Mouse (Mus musculus): ENCODE results near the gene Dgkd. TPM values are rescaled to one million over a fixed set of nuclear protein-coding genes. Genes with fewer than 3 reads are reported as not detected.

Dgkd gene
- polyA plus RNA-seq, 2 experiments = 8.0 to 8.1 TPM

DNA sequence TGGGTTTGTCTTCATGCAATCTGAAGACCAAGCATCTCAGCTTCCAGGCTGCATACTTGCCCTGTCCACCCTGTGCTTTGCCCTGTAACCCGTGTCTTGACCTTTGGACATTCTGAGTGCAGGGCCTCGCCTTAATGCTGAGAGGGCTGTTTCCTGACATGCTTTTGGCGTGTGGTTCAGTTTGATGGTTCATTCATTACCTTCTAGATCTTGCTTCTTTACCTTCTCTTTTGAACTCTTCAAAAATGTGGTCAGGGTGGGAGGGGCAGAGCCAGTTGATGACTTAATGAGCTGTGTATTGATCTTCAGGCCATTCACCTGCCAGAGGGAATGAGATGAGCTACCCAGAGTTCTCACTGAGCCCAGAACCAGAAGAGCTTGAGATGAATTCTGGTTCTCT lies 55.6 kb downstream of the Dgkd start:
- H3K36me3 ChIP-seq (replicated peaks; ENCODE audit: control insufficient read depth, insufficient read depth, low read depth) = no peaks in the 10 kb centered on the region
- H3K9ac ChIP-seq (replicated peaks) = no peak overlapping the region
- 72% methylated on average over 3 of the region's 3 CpGs for WGBS (ENCODE audit: insufficient replicate concordance)
- no peaks in the 10 kb centered on the region for H3K9me3 ChIP-seq (ENCODE audit: control insufficient read depth, low read length)
- no peaks in the 10 kb centered on the region for H3K27me3 ChIP-seq (ENCODE audit: control insufficient read depth, insufficient read depth, low read length)
- H3K4me3 ChIP-seq (ENCODE audit: insufficient read depth in 1 of 2, low read depth in 2 of 2, low read length in 2 of 2) = no peak overlapping the region
- H3K4me2 ChIP-seq (ENCODE audit: low read depth) = no peak overlapping the region
- ATAC-seq (ENCODE audit: insufficient read depth) (no peak), DNase-seq (ENCODE audit: low read depth in 3 of 3, low spot score in 3 of 3) (no peak)
- H3K4me1 ChIP-seq (replicated peaks; ENCODE audit: control insufficient read depth in 2 of 2, insufficient read depth in 2 of 2, low read length in 1 of 2) = peaks cover 13 to 14% of the 10 kb centered on the region in 2 experiments
- H3K27ac ChIP-seq = no peak overlapping the region
- TF ChIP-seq CTCF (IDR thresholded peaks at IDR 0.05; ENCODE audit: low read depth) (no peak), EP300 (IDR thresholded peaks at IDR 0.05; ENCODE audit: low read depth) (no peak)

DNA sequence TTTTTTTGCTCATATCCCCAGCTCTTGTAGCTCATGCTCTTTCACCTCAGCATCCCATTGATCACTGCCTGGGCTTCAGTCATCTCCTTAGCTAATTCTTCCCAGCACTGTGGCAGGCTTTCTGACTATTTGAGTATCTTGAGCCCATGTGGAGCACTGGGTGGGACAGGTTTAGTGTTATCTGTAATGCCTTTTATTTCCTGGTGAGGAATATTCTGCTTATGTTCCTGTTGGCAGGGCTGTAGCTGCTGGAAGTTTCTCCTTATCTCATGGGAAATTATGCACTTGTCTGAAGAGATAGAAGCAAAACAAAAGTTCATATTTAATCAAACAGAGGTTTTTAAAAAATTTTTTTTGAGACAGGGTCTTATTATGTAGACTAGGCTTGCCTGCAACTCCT lies 56.5 kb downstream of the Dgkd start:
- Histone ChIP-seq H3K36me3 (replicated peaks; ENCODE audit: control insufficient read depth, insufficient read depth, low read depth) (no peaks in the 10 kb centered on the region), H3K9ac (replicated peaks) (no peak overlapping the region), H3K27ac (no peak overlapping the region), H3K4me2 (ENCODE audit: low read depth) (no peak overlapping the region), H3K27me3 (ENCODE audit: control insufficient read depth, insufficient read depth, low read length) (no peaks in the 10 kb centered on the region), H3K4me1 (replicated peaks; ENCODE audit: control insufficient read depth in 2 of 2, insufficient read depth in 2 of 2, low read length in 1 of 2) (peaks cover 13 to 14% of the 10 kb centered on the region in 2 experiments), H3K4me3 (ENCODE audit: insufficient read depth in 1 of 2, low read depth in 2 of 2, low read length in 2 of 2) (no peak overlapping the region), H3K9me3 (ENCODE audit: control insufficient read depth, low read length) (no peaks in the 10 kb centered on the region)
- ATAC-seq (ENCODE audit: insufficient read depth) (0 out of 2 replicates have a peak, but pooled peaks have one; percentile 26), DNase-seq (ENCODE audit: low read depth in 3 of 3, low spot score in 3 of 3) (no peak)
- TF ChIP-seq EP300 (IDR thresholded peaks at IDR 0.05; ENCODE audit: low read depth) (no peak), CTCF (IDR thresholded peaks at IDR 0.05; ENCODE audit: low read depth) (no peak)

- Histone ChIP-seq H3K4me3 (ENCODE audit: insufficient read depth in 1 of 2, low read depth in 2 of 2, low read length in 2 of 2) (no peak overlapping the region), H3K9ac (replicated peaks) (no peak overlapping the region), H3K4me1 (replicated peaks; ENCODE audit: control insufficient read depth in 2 of 2, insufficient read depth in 2 of 2, low read length in 1 of 2) (peaks cover 13 to 14% of the 10 kb centered on the region in 2 experiments), H3K27ac (no peak overlapping the region), H3K4me2 (ENCODE audit: low read depth) (no peak overlapping the region), H3K9me3 (ENCODE audit: control insufficient read depth, low read length) (no peaks in the 10 kb centered on the region), H3K36me3 (replicated peaks; ENCODE audit: control insufficient read depth, insufficient read depth, low read depth) (no peaks in the 10 kb centered on the region; the same call in 1 of the 2 replicates), H3K27me3 (ENCODE audit: control insufficient read depth, insufficient read depth, low read length) (no peaks in the 10 kb centered on the region)
- 46% methylated on average over 1 of the region's 1 CpGs for WGBS (ENCODE audit: insufficient replicate concordance)
- DNase-seq (ENCODE audit: low read depth in 3 of 3, low spot score in 3 of 3) = no peak
- no peak for ATAC-seq (ENCODE audit: insufficient read depth)
- TF ChIP-seq EP300 (IDR thresholded peaks at IDR 0.05; ENCODE audit: low read depth) = no peak
- no peak for TF ChIP-seq CTCF (IDR thresholded peaks at IDR 0.05; ENCODE audit: low read depth)
Observed at GRCm38 (mm10) chr1:87910428-87910827, 57.3 kb downstream of the Dgkd start.

DNA sequence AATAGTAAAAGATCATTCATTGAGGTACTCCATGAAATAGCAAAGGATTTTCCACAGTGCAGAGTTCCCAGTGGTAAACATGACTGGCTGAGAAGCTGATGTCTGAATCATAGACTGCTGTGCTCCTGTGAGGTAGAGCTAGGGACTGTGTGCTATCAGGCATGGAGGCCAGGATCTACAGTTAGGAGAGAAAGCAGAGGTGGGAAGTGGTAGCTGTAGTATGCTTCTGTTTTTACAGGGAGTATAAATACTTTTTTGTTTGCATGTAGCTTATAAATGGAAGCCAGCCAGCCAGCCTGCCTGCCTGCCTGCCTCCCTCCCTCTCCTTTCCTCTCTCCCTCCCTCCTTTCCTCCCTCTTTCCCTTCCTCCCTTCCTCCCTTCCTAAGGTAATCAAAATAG lies 60.3 kb downstream of the Dgkd start:
- TF ChIP-seq CTCF (IDR thresholded peaks at IDR 0.05; ENCODE audit: low read depth) (no peak), EP300 (IDR thresholded peaks at IDR 0.05; ENCODE audit: low read depth) (no peak)

GRCm38 (mm10) chr1:87917361-87917760 lies 64.3 kb downstream of the Dgkd start:
- no peak overlapping the region for H3K4me2 ChIP-seq (ENCODE audit: low read depth)
- DNase-seq (ENCODE audit: low read depth in 3 of 3, low spot score in 3 of 3) (no peak), ATAC-seq (ENCODE audit: insufficient read depth) (no peak)
- no peaks in the 10 kb centered on the region for H3K4me1 ChIP-seq (replicated peaks; ENCODE audit: control insufficient read depth in 2 of 2, insufficient read depth in 2 of 2, low read length in 1 of 2)
- no peaks in the 10 kb centered on the region for H3K9me3 ChIP-seq (ENCODE audit: control insufficient read depth, low read length)
- H3K27ac ChIP-seq = no peak overlapping the region
- WGBS (ENCODE audit: insufficient replicate concordance) = 91% methylated on average over 3 of the region's 3 CpGs
- no peaks in the 10 kb centered on the region; the same call in none of the 2 replicates for H3K36me3 ChIP-seq (replicated peaks; ENCODE audit: control insufficient read depth, insufficient read depth, low read depth)
- H3K4me3 ChIP-seq (ENCODE audit: insufficient read depth in 1 of 2, low read depth in 2 of 2, low read length in 2 of 2) = no peak overlapping the region
- no peaks in the 10 kb centered on the region for H3K27me3 ChIP-seq (ENCODE audit: control insufficient read depth, insufficient read depth, low read length)
- no peak overlapping the region for H3K9ac ChIP-seq (replicated peaks)
- TF ChIP-seq CTCF (IDR thresholded peaks at IDR 0.05; ENCODE audit: low read depth) (no peak), EP300 (IDR thresholded peaks at IDR 0.05; ENCODE audit: low read depth) (no peak)

More for the DNA sequence above, 60.3 kb downstream of the Dgkd start:
- no peak overlapping the region for H3K27ac ChIP-seq
- H3K9me3 ChIP-seq (ENCODE audit: control insufficient read depth, low read length) = no peaks in the 10 kb centered on the region
- H3K27me3 ChIP-seq (ENCODE audit: control insufficient read depth, insufficient read depth, low read length) = no peaks in the 10 kb centered on the region
- no peaks in the 10 kb centered on the region; the same call in none of the 2 replicates for H3K36me3 ChIP-seq (replicated peaks; ENCODE audit: control insufficient read depth, insufficient read depth, low read depth)
- ATAC-seq (ENCODE audit: insufficient read depth) (no peak), DNase-seq (ENCODE audit: low read depth in 3 of 3, low spot score in 3 of 3) (no peak)
- no peak overlapping the region for H3K9ac ChIP-seq (replicated peaks)
- no peak overlapping the region for H3K4me2 ChIP-seq (ENCODE audit: low read depth)
- peaks cover 12 to 13% of the 10 kb centered on the region in 2 experiments for H3K4me1 ChIP-seq (replicated peaks; ENCODE audit: control insufficient read depth in 2 of 2, insufficient read depth in 2 of 2, low read length in 1 of 2)
- no peak overlapping the region for H3K4me3 ChIP-seq (ENCODE audit: insufficient read depth in 1 of 2, low read depth in 2 of 2, low read length in 2 of 2)

All from liver, embryonic 14.5 days (tissue).